Mouse (Mus musculus) C2C12 (cell line): ENCODE results near the gene C130074G19Rik. TPM values are rescaled to one million over a fixed set of nuclear protein-coding genes. Genes with fewer than 3 reads are reported as not detected.

ENCODE experiments used
- H3K27me3 ChIP-seq: one replicate; pipeline ENCODE4 v1.6.1; 2011; ENCODE audit not compliant: control insufficient read depth, insufficient read depth, insufficient read length
- H3K36me3 ChIP-seq: one replicate; pipeline ENCODE4 v1.6.1; 2011; ENCODE audit not compliant: control insufficient read depth, insufficient read depth
- H3K4me3 ChIP-seq: one replicate; pipeline ENCODE4 v1.5.1; 2011; ENCODE audit warnings: mild to moderate bottlenecking, control low read depth; ENCODE audit not compliant: poor library complexity, insufficient read depth, severe bottlenecking
- H3K79me2 ChIP-seq: one replicate; pipeline ENCODE4 v1.6.1; 2011; ENCODE audit not compliant: control insufficient read depth, insufficient read depth
- H3K79me3 ChIP-seq: one replicate; pipeline ENCODE4 v1.6.1; 2011; ENCODE audit warnings: low read depth, control low read depth
- H3ac ChIP-seq: one replicate; pipeline ENCODE3; 2011; ENCODE audit warnings: low read depth; ENCODE audit not compliant: control insufficient read depth, insufficient read length
- CEBPB ChIP-seq: IDR thresholded peaks from one replicate; pipeline ENCODE4 v1.6.1; 2011; ENCODE audit warnings: low read depth, mild to moderate bottlenecking, control low read depth, moderate library complexity
- CTCF ChIP-seq: IDR thresholded peaks from one replicate; pipeline ENCODE4 v1.5.1; 2011; ENCODE audit not compliant: control insufficient read depth, insufficient read depth, insufficient read length
- FOSL1 ChIP-seq: IDR thresholded peaks from one replicate; pipeline ENCODE4 v1.8.0; 2011; ENCODE audit warnings: mild to moderate bottlenecking, low read length; ENCODE audit not compliant: poor library complexity, insufficient read depth, severe bottlenecking
- MAX ChIP-seq: IDR thresholded peaks from one replicate; pipeline ENCODE4 v1.6.1; 2011; ENCODE audit warnings: mild to moderate bottlenecking, control low read depth
- MYOD1 ChIP-seq: IDR thresholded peaks from one replicate; pipeline ENCODE4 v1.6.1; 2011; ENCODE audit warnings: low read depth; ENCODE audit not compliant: control insufficient read depth, insufficient read length
- MYOG ChIP-seq: IDR thresholded peaks from one replicate; pipeline ENCODE4 v1.6.1; 2011; ENCODE audit not compliant: control insufficient read depth, insufficient read length; ENCODE audit errors: extremely low read depth
- USF1 ChIP-seq: IDR thresholded peaks from one replicate; pipeline ENCODE4 v1.6.1; 2011; ENCODE audit warnings: low read depth, mild to moderate bottlenecking, control low read depth, moderate library complexity
- polyA plus RNA-seq: library from polyadenylated mRNA; unstranded; fragments of >200 nt; fragmentation: generic; extraction: Trizol; gene quantifications from one replicate; pipeline ENCODE4 v1.2.1, GENCODE M21; 2012; ENCODE audit warnings: missing spikeins

The C130074G19Rik gene
- polyA plus RNA-seq, 1 experiment, result not detected

DNA sequence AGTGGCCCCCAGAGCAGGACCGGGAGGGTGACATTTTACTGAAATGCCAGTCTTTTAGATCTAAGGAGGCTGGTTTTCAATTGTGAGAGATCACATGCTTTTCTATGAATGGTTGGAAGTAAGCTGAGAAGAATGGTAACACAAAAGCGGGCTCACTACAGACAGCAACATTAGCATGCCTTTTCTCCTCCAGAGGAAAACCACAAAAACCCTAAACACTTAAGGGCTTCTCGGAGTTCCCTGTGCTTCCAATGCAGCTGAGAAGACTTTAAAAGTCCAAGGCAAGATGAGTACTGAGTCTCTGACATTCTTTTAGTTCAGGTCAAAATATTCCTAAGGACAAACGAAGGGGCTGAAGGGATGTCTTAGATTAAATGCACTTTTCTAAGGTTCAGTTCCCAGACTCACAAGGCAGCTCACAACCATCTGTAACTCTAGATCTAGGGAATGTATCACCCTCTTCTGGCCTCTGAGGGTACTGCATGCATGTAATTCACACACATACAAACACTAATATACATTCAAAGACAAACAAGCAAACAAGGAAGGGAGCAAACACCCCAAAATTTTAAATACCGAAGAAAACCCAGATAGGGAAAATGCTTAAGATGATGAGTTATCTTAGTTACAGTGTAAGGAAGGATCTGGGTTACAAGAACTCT, 35.3 kb upstream of the C130074G19Rik start:
- Histone ChIP-seq H3K79me3 (no peaks in the 10 kb centered on the region), H3K36me3 (no peaks in the 10 kb centered on the region), H3K79me2 (no peaks in the 10 kb centered on the region), H3K4me3 (no peak overlapping the region), H3ac (no peak overlapping the region), H3K27me3 (no peaks in the 10 kb centered on the region)
- TF ChIP-seq CTCF, result no peak
- no peak for TF ChIP-seq MAX
- TF ChIP-seq MYOG, result no peak
- no peak for TF ChIP-seq CEBPB
- TF ChIP-seq USF1, result no peak
- TF ChIP-seq MYOD1, result no peak
- no peak for TF ChIP-seq FOSL1

DNA sequence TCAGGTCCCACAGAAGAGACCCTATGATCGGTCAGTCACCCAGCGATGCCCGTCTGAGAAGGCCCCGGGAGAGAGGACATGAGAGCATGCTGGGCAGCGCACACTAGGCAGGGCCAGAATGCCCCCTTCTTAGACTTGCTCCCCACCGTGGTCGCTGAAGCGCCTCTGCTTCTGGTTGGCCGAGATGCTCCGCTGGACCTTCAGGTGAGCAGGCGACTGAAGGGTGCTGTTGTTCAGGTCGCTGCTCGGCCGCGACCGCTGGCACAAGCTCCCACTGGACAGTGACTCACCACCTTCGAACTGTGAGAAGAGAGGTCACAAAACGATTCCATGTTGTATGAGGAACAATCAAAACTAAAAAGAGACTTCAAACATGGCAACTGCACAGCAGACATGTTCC, 29.3 kb upstream of the C130074G19Rik start:
- Histone ChIP-seq H3K36me3 (no peaks in the 10 kb centered on the region), H3ac (no peak overlapping the region), H3K79me3 (no peaks in the 10 kb centered on the region), H3K4me3 (no peak overlapping the region), H3K27me3 (no peaks in the 10 kb centered on the region), H3K79me2 (no peaks in the 10 kb centered on the region)
- TF ChIP-seq USF1 (no peak), MYOD1 (no peak), MYOG (no peak), FOSL1 (no peak), MAX (no peak), CEBPB (no peak), CTCF (no peak)

DNA sequence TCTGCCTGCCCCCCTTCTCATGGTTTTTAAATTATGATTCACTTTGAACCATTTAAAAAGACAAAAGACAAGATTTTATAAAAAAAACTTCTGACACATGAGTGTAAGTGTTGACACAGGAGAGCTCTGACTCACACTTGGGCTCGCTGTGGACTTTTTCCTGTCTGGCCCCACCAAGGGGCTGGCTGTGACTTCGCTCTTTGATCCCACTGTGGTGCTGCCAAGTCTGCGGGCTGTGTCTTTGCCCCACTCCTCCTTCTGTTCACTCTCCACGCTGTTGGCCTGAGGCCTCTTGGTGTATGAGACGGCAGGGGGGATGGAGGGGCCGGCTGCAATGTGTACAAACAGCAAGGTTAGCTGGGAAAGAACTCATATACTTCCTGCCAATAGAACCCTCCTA, 28.8 kb upstream of the C130074G19Rik start:
- no peaks in the 10 kb centered on the region for H3K36me3 ChIP-seq
- no peaks in the 10 kb centered on the region for H3K79me2 ChIP-seq

DNA sequence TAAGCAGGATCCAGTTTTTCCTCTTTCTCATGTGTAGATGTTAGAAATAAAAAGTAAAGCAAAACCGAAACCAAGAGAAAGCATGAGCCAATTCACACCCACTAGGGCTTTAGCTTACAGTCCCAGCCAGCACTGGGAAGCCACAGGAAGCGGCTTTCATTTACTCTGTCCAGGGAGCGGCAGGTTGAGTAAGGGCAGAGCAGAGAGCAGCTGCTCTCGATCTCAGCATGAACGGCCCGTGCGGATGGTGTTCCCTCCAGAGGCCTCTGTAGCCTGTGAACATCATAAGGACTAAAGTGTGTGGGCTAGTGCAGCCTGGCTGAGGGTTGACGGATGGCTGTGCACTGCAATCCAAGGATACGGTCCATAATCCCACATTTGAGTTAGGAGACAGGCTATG, 25.5 kb upstream of the C130074G19Rik start:
- no peak overlapping the region for H3ac ChIP-seq
- H3K36me3 ChIP-seq, result no peaks in the 10 kb centered on the region
- no peaks in the 10 kb centered on the region for H3K27me3 ChIP-seq
- no peak for TF ChIP-seq MAX
- TF ChIP-seq MYOG, result no peak
- no peak for TF ChIP-seq CTCF
- TF ChIP-seq CEBPB, result no peak
- TF ChIP-seq FOSL1, result no peak
- H3K4me3 ChIP-seq, result no peak overlapping the region
- H3K79me2 ChIP-seq, result no peaks in the 10 kb centered on the region
- H3K79me3 ChIP-seq, result no peaks in the 10 kb centered on the region

More for the DNA sequence above, 28.8 kb upstream of the C130074G19Rik start:
- H3K27me3 ChIP-seq, result no peaks in the 10 kb centered on the region
- TF ChIP-seq CEBPB, result no peak
- TF ChIP-seq MYOD1, result no peak
- TF ChIP-seq CTCF, result no peak
- TF ChIP-seq FOSL1, result no peak
- no peak for TF ChIP-seq USF1
- TF ChIP-seq MAX, result no peak
- no peak for TF ChIP-seq MYOG
- no peaks in the 10 kb centered on the region for H3K79me3 ChIP-seq
- H3K4me3 ChIP-seq, result no peak overlapping the region
- H3ac ChIP-seq, result no peak overlapping the region

DNA sequence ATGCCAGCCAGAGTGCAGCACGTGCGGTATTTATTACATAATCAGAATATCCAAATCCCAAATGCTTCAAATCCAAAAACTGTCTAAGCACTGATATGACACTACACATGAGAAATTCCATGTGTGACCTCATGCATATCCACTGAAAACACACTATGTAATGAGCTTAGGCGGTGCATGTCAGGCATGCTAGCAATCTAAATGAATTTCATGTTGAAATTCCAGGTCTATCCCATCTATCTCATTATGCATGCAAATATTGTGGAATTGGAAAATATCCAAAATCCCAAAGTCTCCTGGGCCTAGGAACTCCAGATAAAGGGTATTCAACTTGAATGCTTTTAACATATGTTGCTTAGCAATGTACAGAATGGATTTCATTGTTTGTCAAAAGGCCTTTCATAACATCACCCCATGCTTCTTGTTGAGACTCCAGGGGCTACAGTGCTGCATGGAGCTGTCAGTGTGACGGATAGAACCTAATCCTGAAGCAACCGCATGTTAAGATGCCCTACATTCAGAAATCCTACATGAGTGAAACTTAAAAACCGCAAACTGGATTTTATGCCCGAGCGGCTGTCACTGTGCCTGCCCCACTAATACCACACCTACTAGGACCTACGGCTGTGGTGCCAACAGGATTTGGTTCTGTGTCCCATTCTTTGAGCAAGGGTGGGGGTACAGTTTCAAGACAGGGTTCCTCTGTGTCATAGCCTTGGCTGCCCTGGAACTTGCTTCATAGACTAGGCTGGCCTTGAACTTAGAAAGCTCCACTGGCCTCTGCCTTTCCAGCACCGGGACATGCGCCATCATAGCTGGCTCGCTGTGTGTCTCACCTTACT, 23.1 kb upstream of the C130074G19Rik start:
- Histone ChIP-seq H3ac (no peak overlapping the region), H3K36me3 (no peaks in the 10 kb centered on the region), H3K4me3 (no peak overlapping the region), H3K27me3 (no peaks in the 10 kb centered on the region), H3K79me2 (no peaks in the 10 kb centered on the region), H3K79me3 (no peaks in the 10 kb centered on the region)
- no peak for TF ChIP-seq FOSL1
- TF ChIP-seq MAX, result no peak
- no peak for TF ChIP-seq CTCF
- TF ChIP-seq MYOG, result no peak
- no peak for TF ChIP-seq MYOD1
- no peak for TF ChIP-seq USF1
- TF ChIP-seq CEBPB, result no peak

DNA sequence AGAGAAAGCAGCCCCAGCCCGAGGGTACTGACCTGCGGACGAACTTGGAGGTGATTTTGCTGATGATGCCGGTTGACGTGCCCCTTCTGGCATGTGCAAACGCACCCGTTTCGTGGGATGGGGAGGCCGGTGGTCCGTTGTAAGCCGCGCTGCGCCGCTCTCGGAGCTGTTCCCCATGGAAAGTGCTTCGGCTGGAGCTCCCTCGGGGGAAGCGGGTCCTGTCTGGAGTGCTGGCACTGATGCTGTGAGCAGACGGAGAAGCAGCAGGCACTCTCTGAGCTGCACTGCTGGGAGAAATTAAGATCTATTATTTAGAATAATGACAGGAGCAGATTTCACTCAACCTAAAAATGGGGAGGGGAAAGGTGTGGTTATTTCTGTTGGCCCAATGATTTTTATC, 22.4 kb upstream of the C130074G19Rik start:
- Histone ChIP-seq H3K79me2 (no peaks in the 10 kb centered on the region), H3K36me3 (no peaks in the 10 kb centered on the region), H3K4me3 (no peak overlapping the region), H3K79me3 (no peaks in the 10 kb centered on the region), H3K27me3 (peaks cover 4% of the 10 kb centered on the region), H3ac (no peak overlapping the region)
- TF ChIP-seq MYOD1, result no peak
- TF ChIP-seq CTCF, result no peak
- TF ChIP-seq MAX, result no peak
- TF ChIP-seq MYOG, result no peak
- no peak for TF ChIP-seq CEBPB
- TF ChIP-seq FOSL1, result no peak
- no peak for TF ChIP-seq USF1
